ENCODE assay signal across 8 mouse cellular contexts in genomic region chr1:165634151-165634884, GRCm38 (mm10). TPM values are rescaled to one million over a fixed set of nuclear protein-coding genes. Genes with fewer than 3 reads are reported as not detected.
A peak's percentile ranks its signal among the peaks of the same experiment; 100 is the strongest.
DNase-seq lines count a peak whose midpoint lies in the region; ATAC-seq and TF ChIP-seq lines count a peak whose summit lies in the region.

Mpzl1 (minus strand) TSS chr1:165634538.

- H3K9ac ChIP-seq in heart, embryonic 11.5 days (ENCODE audit: low read depth, low read length): peak within 1 kb of the TSS; percentile 88
- peak within 1 kb of the TSS; percentile 89 for H3K9ac ChIP-seq in kidney, embryonic 16.5 days (replicated peaks; ENCODE audit: low read length)
- peak within 1 kb of the TSS; percentile 72 for H3K9ac ChIP-seq in liver, adult 2 months (ENCODE audit: low read depth, low read length)

- peak; percentile 99 for DNase-seq in brain, embryonic 14.5 days (ENCODE audit: low read depth)
- peak; percentile 90 for DNase-seq in liver, adult 2 months (ENCODE audit: extremely low read depth, low read depth, low spot score)
- DNase-seq in splenic B cell, adult 2 months (ENCODE audit: low read depth, low spot score): peak; percentile 97

- H3K4me1 ChIP-seq in erythroblast, embryonic 14.5 days (ENCODE audit: control insufficient read depth): peaks cover 34% of the 10 kb centered on the region
- H3K4me1 ChIP-seq in heart, embryonic 11.5 days (ENCODE audit: control insufficient read depth, insufficient read depth, low read length): peaks cover 39% of the 10 kb centered on the region
- peaks cover 53% of the 10 kb centered on the region for H3K4me1 ChIP-seq in kidney, embryonic 16.5 days (ENCODE audit: insufficient read depth, low read length)
- H3K4me1 ChIP-seq in liver, adult 2 months (ENCODE audit: control insufficient read depth, insufficient read depth, low read length): peaks cover 7% of the 10 kb centered on the region; the same call in 1 of the 2 replicates

- no peak for TF ChIP-seq CTCF in C2C12 (IDR thresholded peaks at IDR 0.05; ENCODE audit: control insufficient read depth, insufficient read depth, insufficient read length)
- no peak for TF ChIP-seq CTCF in brain, embryonic 14.5 days (IDR thresholded peaks at IDR 0.05; ENCODE audit: borderline replicate concordance, extremely low read depth, insufficient read depth, insufficient read length)
- no peak for TF ChIP-seq CTCF in liver, adult 2 months (IDR thresholded peaks at IDR 0.05; ENCODE audit: low read depth, low read length)

- H3K36me3 ChIP-seq in C2C12 (ENCODE audit: control insufficient read depth, insufficient read depth): no peaks in the 10 kb centered on the region
- no peaks in the 10 kb centered on the region for H3K36me3 ChIP-seq in erythroblast, embryonic 14.5 days (ENCODE audit: control insufficient read depth)
- H3K36me3 ChIP-seq in heart, embryonic 11.5 days (ENCODE audit: control insufficient read depth, insufficient read depth, low read length): no peaks in the 10 kb centered on the region
- H3K36me3 ChIP-seq in kidney, embryonic 16.5 days (ENCODE audit: insufficient read depth, low read length): no peaks in the 10 kb centered on the region
- no peaks in the 10 kb centered on the region for H3K36me3 ChIP-seq in liver, adult 2 months (ENCODE audit: control insufficient read depth, insufficient read depth, low read length)
- H3K36me3 ChIP-seq in myocyte (ENCODE audit: control insufficient read depth, insufficient read depth): no peaks in the 10 kb centered on the region
- H3K36me3 ChIP-seq in splenic B cell, adult 2 months (ENCODE audit: control insufficient read depth, insufficient read depth, low read length, poor library complexity, severe bottlenecking): no peaks in the 10 kb centered on the region

- peak within 1 kb of the TSS; percentile 93 for H3K27ac ChIP-seq in heart, embryonic 11.5 days (ENCODE audit: low read depth, low read length)
- H3K27ac ChIP-seq in kidney, embryonic 16.5 days (ENCODE audit: low read length): peak within 1 kb of the TSS; percentile 97
- H3K27ac ChIP-seq in liver, adult 2 months (replicated peaks; ENCODE audit: insufficient read depth, low read depth, low read length): peak within 1 kb of the TSS; percentile 19; the same call in 1 of the 2 replicates

- WGBS in heart, embryonic 11.5 days (ENCODE audit: insufficient replicate concordance): under 1% methylated on average over 66 of the region's 73 CpGs
- WGBS in kidney, embryonic 16.5 days: under 1% methylated on average over 50 of the region's 73 CpGs
- WGBS in liver, adult 2 months: 1% methylated on average over 60 of the region's 73 CpGs

- H3K4me3 ChIP-seq in C2C12 (ENCODE audit: insufficient read depth, poor library complexity, severe bottlenecking) (peak within 1 kb of the TSS; percentile 53), myocyte (peak within 1 kb of the TSS; percentile 24)
- H3K4me3 ChIP-seq in erythroblast, embryonic 14.5 days (replicated peaks): peak within 1 kb of the TSS; percentile 69
- H3K4me3 ChIP-seq in heart, embryonic 11.5 days (ENCODE audit: low read depth, low read length): peak within 1 kb of the TSS; percentile 73
- peak within 1 kb of the TSS; percentile 67 for H3K4me3 ChIP-seq in kidney, embryonic 16.5 days (ENCODE audit: low read length)
- peak within 1 kb of the TSS; percentile 78 for H3K4me3 ChIP-seq in liver, adult 2 months (ENCODE audit: insufficient read depth, low read depth, low read length)

- H3K79me2 ChIP-seq in C2C12 (ENCODE audit: control insufficient read depth, insufficient read depth): peaks cover 44% of the 10 kb centered on the region
- H3K79me2 ChIP-seq in liver, adult 2 months (ENCODE audit: control insufficient read depth, insufficient read depth, low read length): no peaks in the 10 kb centered on the region; the same call in 1 of the 2 replicates
- no peaks in the 10 kb centered on the region for H3K79me2 ChIP-seq in myocyte (ENCODE audit: control insufficient read depth, insufficient read depth)

- ATAC-seq in heart, embryonic 11.5 days (replicated peaks; ENCODE audit: insufficient number of reproducible peaks, low FRiP score, low TSS enrichment): peak; percentile 99
- ATAC-seq in kidney, embryonic 16.5 days (ENCODE audit: low FRiP score, low TSS enrichment): peak; percentile 99

- H3ac ChIP-seq in C2C12 (ENCODE audit: control insufficient read depth, insufficient read length, low read depth): peak within 1 kb of the TSS; percentile 80
- peak within 1 kb of the TSS; percentile 10 for H3ac ChIP-seq in myocyte (ENCODE audit: control insufficient read depth, insufficient read length)

- H3K27me3 ChIP-seq in C2C12 (ENCODE audit: control insufficient read depth, insufficient read depth, insufficient read length): no peaks in the 10 kb centered on the region
- H3K27me3 ChIP-seq in erythroblast, embryonic 14.5 days (ENCODE audit: control insufficient read depth): peaks cover 24% of the 10 kb centered on the region
- H3K27me3 ChIP-seq in heart, embryonic 11.5 days (ENCODE audit: control insufficient read depth, insufficient read depth, low read length): no peaks in the 10 kb centered on the region
- no peaks in the 10 kb centered on the region for H3K27me3 ChIP-seq in kidney, embryonic 16.5 days (ENCODE audit: insufficient read depth, low read length)
- no peaks in the 10 kb centered on the region for H3K27me3 ChIP-seq in liver, adult 2 months (ENCODE audit: control insufficient read depth, insufficient read depth, low read length)
- no peaks in the 10 kb centered on the region for H3K27me3 ChIP-seq in myocyte (ENCODE audit: control insufficient read depth, insufficient read depth, insufficient read length)
- no peaks in the 10 kb centered on the region; the same call in none of the 2 replicates for H3K27me3 ChIP-seq in splenic B cell, adult 2 months (ENCODE audit: control insufficient read depth, insufficient read depth, low read length, poor library complexity, severe bottlenecking)

- peak; percentile 99 for TF ChIP-seq POLR2A in brain, embryonic 14.5 days (IDR thresholded peaks at IDR 0.05; ENCODE audit: borderline replicate concordance, extremely low read depth, insufficient read depth, insufficient read length, poor library complexity, severe bottlenecking)
- TF ChIP-seq POLR2A in liver, adult 2 months (IDR thresholded peaks at IDR 0.05; ENCODE audit: extremely low read depth, insufficient read depth, low read length): peak; percentile 75
- peak; percentile 93 for TF ChIP-seq POLR2A in myocyte (IDR thresholded peaks at IDR 0.05; ENCODE audit: insufficient read length, low read depth)

- peak within 1 kb of the TSS; percentile 78 for H3K4me2 ChIP-seq in heart, embryonic 11.5 days
- peak within 1 kb of the TSS; percentile 87 for H3K4me2 ChIP-seq in kidney, embryonic 16.5 days (replicated peaks; ENCODE audit: low read depth, low read length)
- H3K4me2 ChIP-seq in myocyte (ENCODE audit: low read depth): peak within 1 kb of the TSS; percentile 89

- H3K9me3 ChIP-seq in erythroblast, embryonic 14.5 days (ENCODE audit: control insufficient read depth, low read length): no peaks in the 10 kb centered on the region
- no peaks in the 10 kb centered on the region for H3K9me3 ChIP-seq in heart, embryonic 11.5 days (replicated peaks; ENCODE audit: control insufficient read depth, low read length)
- no peaks in the 10 kb centered on the region for H3K9me3 ChIP-seq in kidney, embryonic 16.5 days (ENCODE audit: low read length)

- peaks cover 6% of the 10 kb centered on the region for H3K79me3 ChIP-seq in C2C12 (ENCODE audit: low read depth)

TF ChIP-seq in C2C12, 6 proteins besides CTCF, POLR2A, EP300 and RAD21:
- no peak for TF ChIP-seq MYOD1 (IDR thresholded peaks at IDR 0.05; ENCODE audit: control insufficient read depth, insufficient read length, low read depth)
- peak; percentile 59 for TF ChIP-seq MAX (IDR thresholded peaks at IDR 0.05)
TF ChIP-seq in C2C12: peak in this region for 1.

TF ChIP-seq in myocyte, 11 proteins besides CTCF, POLR2A, EP300 and RAD21:
- peak in 1 of 3 experiments; percentile 14 for TF ChIP-seq MYOD1 (IDR thresholded peaks at IDR 0.05; ENCODE audit: control insufficient read depth in 1 of 3, insufficient read length in 2 of 3, low read depth in 2 of 3)
- TF ChIP-seq TCF12 (IDR thresholded peaks at IDR 0.05; ENCODE audit: insufficient read depth, poor library complexity, severe bottlenecking): no peak
- peak; percentile 30 for TF ChIP-seq REST (IDR thresholded peaks at IDR 0.05; ENCODE audit: insufficient read depth, insufficient read length)
- TF ChIP-seq CEBPB (IDR thresholded peaks at IDR 0.05; ENCODE audit: insufficient read depth, poor library complexity, severe bottlenecking): no peak
- TF ChIP-seq E2F4 (IDR thresholded peaks at IDR 0.05; ENCODE audit: insufficient read depth): no peak
- TF ChIP-seq POLR2AphosphoS2 (IDR thresholded peaks at IDR 0.05; ENCODE audit: insufficient read length, low read depth): peak; percentile 80
- TF ChIP-seq SRF (IDR thresholded peaks at IDR 0.05; ENCODE audit: control insufficient read depth, insufficient read length, low read depth): peak; percentile 43
- peak in 1 of 3 experiments; percentile 23 for TF ChIP-seq MYOG (IDR thresholded peaks at IDR 0.05; ENCODE audit: control insufficient read depth in 1 of 3, insufficient read depth in 1 of 3, insufficient read length in 2 of 3, low read depth in 2 of 3)
- TF ChIP-seq MAX (IDR thresholded peaks at IDR 0.05; ENCODE audit: low read depth): no peak

RNA-seq across cellular contexts. Expression of gene Mpzl1, which starts in this region (rescaled TPM):
- polyA plus RNA-seq in C2C12 (2012; fragmentation: generic; extraction: Trizol) (32.1 TPM), myocyte (2012; fragmentation: generic; extraction: Trizol) (11.8 TPM)
- polyA plus RNA-seq in brain, embryonic 14.5 days (2012; rRNA removed): 142 and 156 TPM in 2 replicates
- 0.05 TPM in 1 of 2 replicates, not detected in the other for polyA plus RNA-seq in erythroblast, embryonic 14.5 days (2012)
- polyA plus RNA-seq in heart, embryonic 11.5 days (2014; fragmentation: Nextera tagmentation; extraction: Ambion mirVana): 129 and 143 TPM in 2 replicates
- polyA plus RNA-seq in kidney, embryonic 16.5 days (2015; fragmentation: Nextera tagmentation; extraction: Ambion mirVana): 221 and 236 TPM in 2 replicates
- total RNA-seq in liver, adult 2 months (2014; rRNA removed): 1.4 and 2.8 TPM in 2 replicates
- polyA plus RNA-seq in liver, adult 2 months (2012; rRNA removed): 3.8 and 5.8 TPM in 2 replicates

Comparison
In these comparisons a context has a peak if more than half of its experiments do, and no peak if none do; other contexts are left out.
1. Peak in every context shown above with its lines: DNase-seq, ATAC-seq, H3K4me3 ChIP-seq and H3K27ac ChIP-seq.
2. H3K4me3 ChIP-seq: peak in every context shown above with its lines; median percentile 78 in liver, adult 2 months; 73 in heart, embryonic 11.5 days; 69 in erythroblast, embryonic 14.5 days; 67 in kidney, embryonic 16.5 days; 53 in C2C12; 24 in myocyte.
3. H3K27ac ChIP-seq: peak in every context shown above with its lines; median percentile 97 in kidney, embryonic 16.5 days; 93 in heart, embryonic 11.5 days; 19 in liver, adult 2 months.